Mouse (Mus musculus) c-Kit-positive CD71-positive TER-119-negative erythroid progenitor cells, embryonic 14.5 days (primary cell): Measurements from ENCODE around the gene Arhgap4.

Source experiments
- DNase-seq: peaks from one replicate; pipeline ENCODE4 v3.0.0-alpha.2; 2013; ENCODE audit warnings: low read depth

Gene Arhgap4

GRCm38 (mm10) chrX:73914827-73915703, 6.6 kb downstream of the Arhgap4 start:
- DNase-seq: peak; percentile 90

GRCm38 (mm10) chrX:73911588-73911987, 10.1 kb downstream of the Arhgap4 start:
- no peak for DNase-seq

- DNase-seq: no peak
These were observed 10.5 kb downstream of the Arhgap4 start for GRCm38 (mm10) chrX:73911156-73911555.

GRCm38 (mm10) chrX:73910451-73910850, 11.2 kb downstream of the Arhgap4 start:
- DNase-seq: no peak

- DNase-seq: no peak
These were observed 11.6 kb downstream of the Arhgap4 start for GRCm38 (mm10) chrX:73910049-73910448.

GRCm38 (mm10) chrX:73897959-73898358, 23.7 kb downstream of the Arhgap4 start:
- no peak for DNase-seq

- peak; percentile 28 for DNase-seq
These were observed 26.0 kb downstream of the Arhgap4 start, which contains the start of gene L1cam for GRCm38 (mm10) chrX:73895719-73896118. Gene L1cam (minus strand): TSS chrX:73896105.

GRCm38 (mm10) chrX:73892833-73893232, 28.8 kb downstream of the Arhgap4 start:
- DNase-seq: no peak

- DNase-seq: no peak
These were observed 30.0 kb downstream of the Arhgap4 start, which contains the start of gene Avpr2 for GRCm38 (mm10) chrX:73891551-73892152. Gene Avpr2 (plus strand): TSS chrX:73892102.

GRCm38 (mm10) chrX:73881463-73881862, 40.2 kb downstream of the Arhgap4 start:
- DNase-seq: no peak

GRCm38 (mm10) chrX:73881036-73881427, 40.6 kb downstream of the Arhgap4 start:
- no peak for DNase-seq

GRCm38 (mm10) chrX:73880194-73881035, 41.3 kb downstream of the Arhgap4 start:
- DNase-seq: no peak

GRCm38 (mm10) chrX:73877014-73877413, 44.7 kb downstream of the Arhgap4 start:
- no peak for DNase-seq

- DNase-seq: no peak
These were observed 45.8 kb downstream of the Arhgap4 start for GRCm38 (mm10) chrX:73875881-73876280.

GRCm38 (mm10) chrX:73871956-73872355, 49.7 kb downstream of the Arhgap4 start:
- no peak for DNase-seq

GRCm38 (mm10) chrX:73871474-73871873, 50.2 kb downstream of the Arhgap4 start:
- no peak for DNase-seq

- peak; percentile 34 for DNase-seq
These were observed 52.3 kb downstream of the Arhgap4 start for GRCm38 (mm10) chrX:73869334-73869733.

- peak; percentile 27 for DNase-seq
These were observed 53.8 kb downstream of the Arhgap4 start for GRCm38 (mm10) chrX:73867852-73868251.

- DNase-seq: no peak
These were observed 54.4 kb downstream of the Arhgap4 start for GRCm38 (mm10) chrX:73867256-73867655.

GRCm38 (mm10) chrX:73864692-73865091, 57.0 kb downstream of the Arhgap4 start:
- no peak for DNase-seq

- DNase-seq: no peak
These were observed 66.6 kb downstream of the Arhgap4 start for GRCm38 (mm10) chrX:73855087-73855408.

GRCm38 (mm10) chrX:73854326-73855086, 67.2 kb downstream of the Arhgap4 start:
- DNase-seq: no peak
